Mouse (Mus musculus) liver (tissue): ENCODE data around the gene Macrod2.

ENCODE experiments used
- DNase-seq: peaks from one replicate; pipeline ENCODE4 v3.0.0-alpha.2; 2020; ENCODE audit warnings: mixed read lengths

The Macrod2 gene

DNA sequence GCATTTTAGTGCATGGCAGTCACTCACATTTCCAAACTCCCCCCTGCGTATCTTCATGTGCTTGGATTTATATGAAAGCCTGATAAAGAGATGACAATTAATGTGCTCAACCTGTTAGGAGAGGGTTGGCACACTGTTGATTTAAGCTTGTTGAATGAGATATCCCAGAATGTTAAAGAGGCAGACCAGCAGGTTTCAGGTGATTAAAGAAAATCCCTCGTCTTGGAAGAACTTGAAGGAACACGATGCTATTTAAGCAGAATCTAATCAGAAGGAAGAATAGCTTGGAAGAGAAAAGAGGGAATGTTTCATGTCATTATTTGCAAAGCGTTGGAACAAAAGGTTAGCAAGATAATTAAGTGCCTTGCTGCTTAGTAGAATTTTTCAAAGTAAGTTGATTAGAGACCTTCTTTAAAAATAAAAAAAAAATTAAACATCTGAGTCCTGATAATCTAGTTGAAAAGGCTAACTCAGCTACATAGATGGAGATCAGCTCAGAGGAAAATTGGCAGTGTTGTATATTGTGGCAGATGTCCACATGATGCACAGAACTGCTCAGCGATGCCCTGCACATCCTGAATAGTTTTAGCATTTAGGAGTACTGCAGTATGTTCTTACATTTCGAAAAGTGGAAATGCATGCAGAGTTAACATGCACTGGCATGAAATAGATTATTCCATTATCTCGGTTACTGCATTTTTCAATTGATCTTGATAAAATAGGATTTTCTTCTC, 518.7 kb downstream of the Macrod2 start:
- DNase-seq, result no peak

DNA sequence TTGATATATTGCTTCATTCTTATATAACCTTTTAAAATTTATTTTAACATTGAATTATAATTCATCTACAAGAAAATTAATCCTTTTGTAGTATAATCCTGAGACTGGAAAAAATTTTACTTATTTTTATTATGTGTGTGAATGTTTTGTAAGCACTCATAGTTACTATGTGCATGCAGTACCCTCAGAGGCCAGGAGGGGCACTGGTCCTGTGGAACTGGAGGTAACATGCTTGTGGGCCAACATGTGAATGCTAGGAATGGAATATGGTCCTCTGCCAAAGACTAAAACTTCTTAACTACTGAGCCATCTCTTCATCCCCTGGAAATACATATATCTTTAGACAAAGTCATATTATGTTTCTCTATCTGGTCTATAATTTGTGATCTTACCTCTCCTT, 531.8 kb downstream of the Macrod2 start:
- peak; percentile 7 for DNase-seq

DNA sequence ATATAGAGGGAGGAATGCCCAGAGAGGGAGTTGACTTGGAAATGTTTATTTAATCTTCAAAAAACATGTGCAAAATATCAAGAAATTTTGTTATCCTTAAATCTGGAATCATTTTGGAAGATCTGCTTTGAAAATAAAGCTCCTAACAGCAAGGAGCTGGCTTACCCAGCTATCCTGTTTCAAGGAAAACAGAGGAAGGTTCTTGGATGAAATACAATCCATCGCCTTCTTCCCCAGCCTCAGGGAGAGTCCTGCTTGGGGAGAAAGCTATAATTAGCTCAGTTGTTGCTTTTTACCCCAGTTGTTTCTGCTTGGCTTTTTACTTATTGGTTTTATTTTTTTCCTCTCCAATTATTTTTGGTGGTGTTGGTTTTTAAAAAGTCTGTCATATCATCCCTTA, 539.4 kb downstream of the Macrod2 start:
- no peak for DNase-seq

DNA sequence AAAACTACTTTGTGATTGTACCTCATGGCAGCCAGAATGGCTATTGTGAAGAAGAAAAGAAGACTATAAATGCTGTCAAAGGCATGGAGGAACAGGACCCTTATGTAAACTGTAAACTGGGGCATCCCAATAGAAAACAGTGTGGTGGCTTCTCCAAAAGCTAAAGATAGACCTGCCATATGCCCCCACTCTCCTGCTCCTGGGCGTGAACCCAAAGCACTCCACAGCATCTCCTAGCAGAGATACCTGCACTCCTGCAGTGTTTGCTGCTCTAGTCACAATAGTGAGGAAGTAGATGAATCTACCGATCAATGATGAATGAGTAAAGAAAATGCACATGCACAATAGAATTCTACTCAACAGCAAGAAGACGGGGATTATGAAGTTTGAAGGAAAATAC, 554.4 kb downstream of the Macrod2 start:
- DNase-seq, result no peak

DNA sequence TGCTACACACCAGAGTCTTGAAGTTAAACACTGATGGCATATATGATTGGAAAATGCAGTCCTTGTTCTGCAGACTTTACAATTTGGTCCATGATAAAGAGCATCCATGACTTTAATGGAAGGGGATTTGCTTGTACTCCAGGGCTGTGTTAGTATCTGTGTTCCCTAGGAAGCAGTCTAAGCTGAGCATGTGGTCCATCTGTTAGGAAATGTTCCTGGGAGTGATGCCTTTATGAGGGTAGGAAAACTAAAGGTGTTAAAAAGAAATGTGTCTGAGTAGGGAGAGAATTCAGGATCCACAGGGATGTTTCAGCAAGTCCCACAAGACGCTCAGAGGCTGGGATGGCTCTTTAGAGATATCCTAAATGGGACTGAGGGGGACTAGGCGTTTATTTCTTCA, 564.1 kb downstream of the Macrod2 start:
- DNase-seq, result no peak

DNA sequence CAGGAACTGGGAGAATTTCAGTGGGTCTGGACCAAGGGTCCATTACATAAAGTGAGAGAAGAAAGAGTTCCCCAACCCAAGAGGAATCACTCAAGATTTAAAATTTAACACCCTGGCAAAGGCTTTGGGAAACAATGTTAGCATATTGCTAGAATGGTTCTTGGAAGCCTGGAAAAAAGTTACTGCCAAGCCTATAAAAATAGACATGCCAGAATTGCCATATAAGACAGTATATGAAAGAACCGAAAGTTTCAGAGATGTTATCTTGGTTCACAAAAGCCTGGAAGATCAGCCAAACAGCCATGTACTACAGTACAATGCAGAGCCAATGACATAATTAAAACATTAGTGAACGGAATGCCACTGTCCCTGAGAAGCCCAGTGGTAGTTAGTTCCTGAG, 575.1 kb downstream of the Macrod2 start:
- no peak for DNase-seq

DNA sequence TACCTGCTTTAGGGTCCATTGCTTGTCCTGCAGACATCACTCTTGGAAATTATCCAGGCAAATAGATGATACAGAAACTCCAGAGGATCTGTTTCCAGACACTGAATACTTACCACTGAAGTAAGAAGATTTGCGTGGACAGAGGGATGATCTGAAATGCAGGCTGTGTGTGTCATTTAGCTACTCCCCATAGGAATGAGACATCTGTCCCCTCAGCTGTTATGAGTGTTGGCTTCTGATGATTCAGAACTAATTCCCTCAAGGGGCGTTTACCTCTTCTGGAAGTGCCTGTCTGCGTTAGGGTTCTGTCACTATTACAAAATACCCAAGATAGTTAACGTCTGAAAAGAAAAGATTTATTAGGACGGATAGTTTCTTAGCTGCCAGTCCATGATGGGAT, 576.7 kb downstream of the Macrod2 start:
- DNase-seq, result no peak

DNA sequence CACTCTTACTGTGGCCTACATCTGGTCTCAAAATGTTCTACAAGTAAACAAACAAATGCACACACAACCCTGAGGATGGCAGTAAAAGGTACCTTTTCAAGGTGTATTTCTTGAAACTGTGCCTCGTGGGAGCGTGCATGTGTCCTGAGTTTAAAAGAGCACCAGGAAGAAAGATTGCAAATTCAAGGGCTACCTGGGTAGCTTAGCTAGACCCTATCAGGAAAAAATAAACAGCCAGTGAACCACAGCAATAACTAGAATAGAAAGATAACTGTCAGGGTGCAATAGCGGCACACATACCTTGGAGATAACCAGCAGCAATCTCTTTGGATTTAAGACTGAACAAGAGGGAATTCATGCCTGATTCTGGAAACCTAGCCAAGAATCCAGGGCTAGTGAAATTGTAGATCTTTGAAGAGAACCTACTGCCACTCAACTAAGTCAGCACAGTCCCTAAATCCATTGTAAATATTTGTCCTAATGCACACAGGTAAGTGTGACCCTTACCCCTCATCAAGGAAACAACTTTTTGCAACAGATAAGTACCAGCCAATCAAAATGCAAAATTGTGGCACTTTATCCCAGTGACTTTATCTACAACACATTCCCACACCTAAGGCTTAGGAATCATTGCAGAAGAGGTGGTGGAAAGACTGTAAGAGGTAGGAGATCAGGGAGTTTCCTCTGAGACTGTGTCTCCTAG, 590.7 kb downstream of the Macrod2 start:
- no peak for DNase-seq

DNA sequence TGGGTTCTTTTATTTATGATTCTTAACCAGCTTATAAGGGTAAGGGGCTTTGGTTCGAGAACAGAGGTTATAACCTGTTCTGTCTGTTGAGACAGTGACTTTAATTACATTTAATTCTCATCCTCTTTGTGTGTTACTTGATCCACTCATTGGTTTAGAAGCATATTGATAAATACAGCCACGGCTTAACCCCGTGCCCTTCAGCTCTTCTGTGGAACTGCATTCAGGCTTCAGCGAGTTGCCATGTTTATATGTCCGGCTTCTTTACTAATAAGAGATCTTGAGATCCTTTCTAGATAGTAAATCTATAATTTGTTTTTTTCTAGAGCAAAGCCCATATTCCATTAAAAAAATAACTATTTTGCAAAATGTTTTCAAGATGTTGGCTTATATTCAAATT, 608.7 kb downstream of the Macrod2 start:
- no peak for DNase-seq

DNA sequence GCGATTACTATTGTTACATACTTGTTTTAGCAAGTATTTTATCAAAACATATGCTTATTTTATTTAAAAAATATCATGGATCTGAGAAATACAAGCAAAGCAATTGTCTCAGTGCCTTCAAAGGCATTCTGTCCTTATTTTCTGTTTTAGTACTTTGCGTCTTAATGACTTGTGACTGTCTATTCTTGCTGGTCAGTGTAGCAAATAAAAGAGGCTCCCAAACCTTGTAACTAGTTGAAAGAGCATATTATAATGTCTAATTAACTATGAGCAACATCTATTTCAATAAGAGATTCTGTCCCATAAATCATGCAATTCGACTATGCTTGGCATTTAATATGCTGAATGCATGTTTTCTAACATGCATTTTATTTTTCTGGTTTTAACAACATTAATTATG, 609.2 kb downstream of the Macrod2 start:
- DNase-seq, result no peak

DNA sequence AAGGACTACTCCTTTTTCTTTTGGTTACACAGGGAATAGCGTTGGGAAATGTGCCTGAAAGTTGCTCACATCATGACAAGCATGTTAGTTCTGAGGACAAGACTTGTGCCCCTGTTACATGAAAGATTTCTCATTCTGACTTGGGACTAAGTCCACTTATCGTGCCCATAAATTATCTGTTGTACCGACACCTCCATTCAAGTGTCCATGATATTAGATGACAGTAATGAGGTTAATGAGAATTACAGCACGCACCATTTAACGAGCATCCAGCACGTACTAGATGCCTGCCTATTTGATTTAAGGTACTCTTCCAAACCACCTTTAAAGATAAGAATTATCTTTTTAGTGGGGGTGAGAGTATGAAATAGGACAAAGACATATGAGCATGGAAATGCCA, 610.5 kb downstream of the Macrod2 start:
- DNase-seq, result no peak

DNA sequence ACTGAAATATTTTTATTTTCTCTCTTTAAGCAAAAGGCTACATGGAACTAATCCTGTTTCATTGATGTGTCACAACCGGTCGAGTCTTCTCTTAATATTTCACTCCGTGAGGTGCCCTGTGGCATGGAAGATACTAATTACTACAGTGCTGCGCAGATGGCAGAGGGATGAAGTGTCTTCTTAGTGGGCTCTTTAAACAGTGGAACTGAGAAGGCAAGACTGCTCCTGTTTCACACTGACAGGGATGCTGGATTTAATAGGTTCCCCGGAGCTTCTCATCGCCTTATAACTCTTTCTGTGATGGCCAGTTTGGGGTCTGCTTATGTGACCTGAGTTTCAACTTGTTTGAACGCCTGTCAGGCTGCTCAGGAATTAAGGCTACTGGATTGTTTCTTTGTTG, 612.6 kb downstream of the Macrod2 start:
- no peak for DNase-seq

DNA sequence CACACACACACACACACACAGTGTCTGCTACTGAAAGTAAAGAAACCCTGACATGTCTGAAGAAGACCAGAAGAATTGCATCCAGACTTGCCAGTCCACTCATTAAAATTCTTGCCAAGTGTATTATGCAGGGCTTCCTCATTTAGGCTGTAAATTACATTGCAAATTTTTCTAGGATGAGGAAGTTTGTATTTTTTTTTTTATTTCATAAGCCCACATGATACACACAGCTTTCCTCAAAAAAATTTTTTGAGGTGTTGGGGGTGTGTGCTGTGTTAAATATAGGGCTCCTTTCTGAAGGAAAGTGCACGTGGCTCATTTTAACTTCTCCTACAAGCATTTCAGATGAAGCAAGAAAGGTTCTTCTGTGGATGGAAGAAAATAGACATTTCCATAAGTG, 613.3 kb downstream of the Macrod2 start:
- DNase-seq, result no peak

DNA sequence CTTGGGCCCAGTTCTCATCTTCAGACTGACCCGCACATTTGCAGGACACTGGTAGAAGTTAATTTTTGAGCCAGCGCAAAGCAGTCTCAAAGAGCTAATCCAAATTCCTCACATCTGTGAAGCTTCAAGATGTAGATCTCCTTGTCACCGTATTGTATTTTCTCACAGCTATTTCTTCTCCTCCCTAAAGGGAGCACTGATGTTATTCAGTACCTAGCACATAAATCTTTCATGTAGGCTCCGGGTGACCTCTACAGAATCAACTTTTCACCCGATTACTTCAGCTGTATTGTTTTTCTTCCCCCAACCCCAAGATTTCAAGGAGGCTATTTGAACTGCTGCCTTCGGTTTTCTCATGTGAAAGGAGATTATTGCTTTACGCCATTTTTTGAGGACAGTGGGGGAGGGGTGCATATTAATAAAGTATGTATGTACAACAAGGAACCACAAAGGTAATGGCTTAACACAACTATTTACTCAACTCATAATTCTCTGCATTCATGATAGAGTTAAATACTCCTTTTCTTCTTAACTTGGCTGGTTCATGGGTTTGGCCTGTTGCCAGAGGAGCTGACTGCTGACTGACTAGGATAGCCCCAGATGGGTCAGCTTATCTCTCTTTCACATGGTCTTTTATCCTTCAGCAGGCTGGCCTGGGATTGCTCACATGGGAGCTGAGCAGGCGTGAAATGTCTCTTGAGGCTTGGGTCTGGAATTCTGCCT, 618.5 kb downstream of the Macrod2 start:
- peak; percentile 48 for DNase-seq

DNA sequence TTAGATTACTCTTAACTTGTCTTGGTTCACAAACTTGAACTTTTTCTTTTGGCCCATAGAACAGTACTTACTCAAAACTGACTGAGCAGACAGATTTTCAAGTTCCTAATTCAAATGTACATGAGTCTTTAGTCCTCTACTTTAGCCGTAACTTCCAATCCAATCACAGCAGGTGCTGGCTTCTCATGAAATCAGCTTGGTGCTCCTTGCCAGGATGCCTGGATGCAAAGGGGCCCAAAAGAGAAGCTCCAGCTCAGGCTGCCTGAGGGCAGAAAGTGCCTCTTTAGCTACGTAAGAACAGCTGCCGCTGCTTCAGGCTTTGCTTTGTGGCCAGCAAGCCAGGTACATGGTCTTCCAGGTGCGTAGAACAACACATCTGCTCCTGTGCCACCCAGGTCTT, 627.9 kb downstream of the Macrod2 start:
- DNase-seq, result no peak

DNA sequence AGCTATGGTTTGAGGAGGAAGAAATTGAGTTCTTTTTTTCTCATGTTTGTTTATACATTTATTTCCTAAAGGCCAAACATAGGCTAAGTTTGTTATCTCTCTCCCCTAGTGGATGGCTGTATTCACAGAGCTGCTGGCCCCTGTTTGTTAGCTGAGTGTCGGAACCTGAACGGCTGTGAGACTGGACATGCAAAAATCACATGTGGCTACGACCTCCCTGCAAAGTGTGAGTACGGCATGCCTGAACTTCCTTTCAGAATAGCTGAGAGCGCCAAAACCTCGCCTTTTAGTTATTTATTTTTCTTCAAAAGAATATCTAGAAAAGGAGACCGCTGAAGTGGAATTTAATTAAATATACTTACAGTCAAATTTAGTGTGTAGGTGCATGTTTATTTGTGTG, 628.8 kb downstream of the Macrod2 start:
- DNase-seq, result no peak

DNA sequence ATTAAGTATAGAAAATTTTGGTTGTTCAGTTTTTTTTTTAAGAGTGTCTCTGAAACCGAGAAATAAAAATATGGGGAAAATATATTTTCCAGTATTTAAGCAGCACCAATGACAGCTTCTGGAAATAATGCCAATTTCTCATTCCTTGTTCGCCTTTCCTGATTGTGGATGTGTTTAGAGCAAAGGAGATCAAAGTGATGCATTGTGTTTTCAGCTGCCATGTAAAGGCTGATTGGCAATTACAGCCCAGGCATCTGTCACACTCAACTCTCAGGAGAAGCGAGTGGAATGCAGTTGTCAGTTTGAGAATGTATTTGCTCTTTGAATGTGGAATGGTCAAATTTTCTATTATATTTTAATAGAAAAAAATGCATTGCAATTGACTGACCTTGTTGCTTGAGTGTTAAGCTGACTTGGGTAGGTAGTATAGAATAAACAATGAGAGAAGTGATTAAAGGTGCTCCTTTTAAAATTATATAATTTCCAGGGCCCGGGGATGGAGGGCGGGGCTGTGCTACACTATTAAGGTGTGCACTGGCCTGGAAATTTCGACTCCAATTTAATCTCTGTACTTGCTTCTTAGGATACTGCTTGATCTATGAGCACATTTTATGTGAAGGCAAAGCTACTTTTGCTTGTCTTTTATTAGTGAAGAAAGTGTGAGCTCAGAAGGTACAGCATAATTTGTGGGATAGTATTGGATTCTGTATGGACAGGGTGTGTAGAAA, 629.4 kb downstream of the Macrod2 start:
- no peak for DNase-seq

DNA sequence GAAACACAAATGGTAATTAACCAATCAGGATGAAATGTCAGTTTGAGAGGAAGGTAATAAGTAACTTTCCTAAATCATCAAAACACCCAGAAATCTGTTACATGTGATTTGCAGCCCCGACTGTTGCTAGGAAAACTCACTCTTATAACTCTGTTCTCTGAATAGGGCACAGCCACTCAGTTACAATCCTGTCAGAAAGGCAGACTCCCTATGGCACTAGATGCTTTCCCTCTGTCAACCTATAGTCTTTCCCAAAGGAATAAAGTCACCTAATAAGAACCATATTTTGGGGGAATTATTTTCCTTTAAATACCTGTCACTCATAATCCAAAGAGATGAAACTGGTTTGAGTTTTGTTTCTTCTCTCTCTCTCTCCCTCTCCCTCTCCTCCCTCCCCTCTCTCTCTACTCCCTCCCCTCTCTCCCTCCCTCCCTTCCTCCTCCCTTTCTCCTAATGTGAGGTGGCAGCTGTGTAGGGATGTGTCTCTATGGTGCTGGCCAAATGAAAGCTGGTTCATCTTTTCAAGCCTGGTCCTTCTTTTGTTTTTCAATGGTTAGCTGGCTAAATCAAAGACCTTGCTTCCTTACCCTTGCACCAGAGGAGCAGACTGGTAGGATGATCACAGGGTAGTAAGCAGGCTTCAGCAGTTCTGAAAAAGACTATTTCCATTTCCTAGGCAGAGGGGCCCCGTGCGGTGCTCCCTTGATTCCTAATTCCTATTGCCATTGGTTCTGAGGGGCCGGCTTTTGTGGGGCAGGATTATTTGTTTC, 661.8 kb downstream of the Macrod2 start:
- DNase-seq, result no peak

DNA sequence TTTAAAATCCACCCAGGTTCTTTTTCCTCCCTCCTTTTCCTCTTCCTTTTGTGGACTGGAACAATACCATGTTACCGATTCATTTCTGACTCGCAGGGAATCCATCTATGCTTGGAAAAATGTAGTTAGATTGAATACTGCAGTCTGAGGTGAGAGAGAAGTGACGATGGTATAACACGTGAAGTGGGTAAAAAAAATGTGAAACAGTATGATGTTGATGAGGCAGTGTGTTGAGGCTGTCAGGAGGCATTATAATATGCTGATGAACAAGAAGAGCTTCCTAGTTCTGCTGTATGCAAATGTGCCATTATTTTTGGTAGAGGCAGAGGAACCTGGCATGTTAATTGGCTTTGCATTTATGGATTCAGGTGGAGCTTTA, 662.3 kb downstream of the Macrod2 start:
- no peak for DNase-seq

DNA sequence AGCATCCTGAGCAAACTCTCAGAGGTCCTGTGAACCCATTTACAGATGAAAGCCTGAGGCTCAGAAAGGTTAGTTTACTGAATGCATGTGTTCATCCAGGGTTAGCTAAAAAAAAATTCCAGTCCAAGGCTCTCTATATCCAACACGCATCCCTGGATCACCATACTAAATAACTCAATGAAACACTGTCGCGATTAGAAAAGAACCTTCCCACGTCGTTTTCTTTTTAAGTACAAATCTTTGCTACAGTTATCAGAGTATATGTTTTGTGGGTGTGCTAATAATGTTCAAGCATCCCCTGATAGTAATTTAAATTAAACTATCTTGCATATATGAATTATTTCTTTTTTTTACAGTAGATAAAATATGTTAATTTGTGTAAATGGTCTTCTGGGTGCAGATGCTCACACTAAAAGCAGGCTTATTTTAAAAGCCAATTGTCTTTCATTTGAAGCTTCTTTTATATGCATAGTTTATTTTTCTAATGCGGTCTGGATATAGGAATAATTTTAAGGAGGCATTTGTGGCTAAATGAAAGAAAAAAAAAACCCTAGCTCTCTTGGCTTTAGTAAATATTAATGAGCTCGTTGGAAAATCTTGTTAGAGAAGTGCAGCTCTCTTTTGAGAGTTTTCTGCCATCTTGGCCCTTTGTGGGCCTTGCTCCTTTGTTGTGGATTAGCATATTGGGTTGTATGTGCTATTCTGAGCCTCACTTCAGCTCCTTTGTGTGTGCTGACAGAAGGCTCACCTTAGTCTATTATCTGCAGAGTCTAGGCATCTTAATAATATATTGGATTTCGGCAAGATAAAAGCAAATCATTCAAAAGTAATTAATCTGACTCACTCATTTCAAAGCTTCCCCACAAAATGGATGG, 679.1 kb downstream of the Macrod2 start:
- no peak for DNase-seq

DNA sequence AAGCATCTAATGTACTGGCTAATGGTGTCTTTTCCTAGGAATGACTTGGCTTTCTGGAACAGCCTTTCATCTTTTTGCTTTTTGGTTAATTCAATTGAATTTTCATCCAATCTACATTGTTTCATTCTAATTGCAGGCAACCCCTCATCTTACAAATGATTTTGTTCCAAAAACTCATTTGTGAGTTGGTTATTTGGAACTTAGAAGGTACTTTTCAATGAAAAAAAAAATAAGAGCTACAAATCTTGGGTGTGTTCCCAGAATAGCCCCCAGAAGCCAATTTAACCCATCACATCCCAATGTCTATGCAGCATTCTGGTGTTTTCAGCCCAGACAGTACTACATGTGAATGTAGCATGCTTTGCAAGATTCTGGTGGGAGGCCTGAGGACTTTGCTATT, 683.1 kb downstream of the Macrod2 start:
- DNase-seq, result no peak

DNA sequence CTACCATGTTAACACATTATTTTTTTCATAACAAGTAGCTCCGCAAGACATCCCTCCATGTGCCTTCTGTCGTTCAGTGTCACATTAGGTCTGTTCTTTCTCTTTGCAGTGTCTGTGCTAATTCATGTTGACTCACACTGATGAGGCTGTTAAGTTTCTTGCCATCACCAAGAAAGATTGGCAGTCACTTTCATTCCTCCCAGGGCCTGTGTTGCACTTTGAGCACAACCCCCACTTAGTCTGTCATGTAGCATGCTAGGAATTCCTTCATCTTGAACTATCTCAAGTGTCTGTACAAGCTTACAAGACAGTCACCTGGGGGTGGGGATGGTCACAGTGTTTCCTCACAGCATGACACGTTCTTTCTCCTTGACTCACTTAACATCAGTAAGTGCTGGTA, 696.2 kb downstream of the Macrod2 start:
- DNase-seq, result no peak
